Mouse (Mus musculus) skeletal muscle tissue, postnatal 0 days (tissue): ENCODE data around the gene Napsa. TPM values are rescaled to one million over a fixed set of nuclear protein-coding genes. Genes with fewer than 3 reads are reported as not detected.

Experiments
- microRNA-seq, 2 experiments: library from miRNA; unstranded; fragments of <30 nt; microRNA quantifications; one replicate each; pipeline ENCODE4; 2016
- polyA plus RNA-seq: library from polyadenylated mRNA; unstranded; fragments of >200 nt; fragmentation: Nextera tagmentation; extraction: Ambion mirVana; gene quantifications from 2 replicates; pipeline ENCODE4 v1.2.1, GENCODE M21; 2015

Gene Napsa
- polyA plus RNA-seq: 0.81 and 1.3 TPM in 2 replicates

DNA sequence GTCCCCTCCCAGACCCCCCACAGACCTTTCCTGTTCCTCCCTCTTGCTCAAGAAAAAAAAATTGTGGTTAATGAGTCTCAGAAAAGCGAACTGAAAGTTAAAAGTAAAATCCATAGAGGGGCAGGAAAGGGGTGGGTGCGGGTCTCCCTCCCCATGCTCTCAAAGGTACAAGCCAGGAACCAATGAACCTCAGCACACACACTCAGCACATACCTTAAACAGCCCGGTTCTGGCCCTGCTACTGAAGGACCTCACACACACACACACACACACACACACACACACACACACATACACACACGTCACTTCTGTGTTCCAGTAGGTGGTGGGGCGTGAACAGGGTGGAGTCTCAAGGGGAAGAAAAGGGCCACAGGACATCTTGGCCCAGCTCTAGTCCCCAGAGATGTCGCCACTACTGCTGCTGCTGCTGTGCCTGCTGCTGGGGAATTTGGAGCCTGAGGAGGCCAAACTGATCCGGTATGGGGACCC, at the start of gene Napsa:
Gene Napsa, plus strand, starts transcription at position 168 of the 489 bp plus-strand sequence.

DNA sequence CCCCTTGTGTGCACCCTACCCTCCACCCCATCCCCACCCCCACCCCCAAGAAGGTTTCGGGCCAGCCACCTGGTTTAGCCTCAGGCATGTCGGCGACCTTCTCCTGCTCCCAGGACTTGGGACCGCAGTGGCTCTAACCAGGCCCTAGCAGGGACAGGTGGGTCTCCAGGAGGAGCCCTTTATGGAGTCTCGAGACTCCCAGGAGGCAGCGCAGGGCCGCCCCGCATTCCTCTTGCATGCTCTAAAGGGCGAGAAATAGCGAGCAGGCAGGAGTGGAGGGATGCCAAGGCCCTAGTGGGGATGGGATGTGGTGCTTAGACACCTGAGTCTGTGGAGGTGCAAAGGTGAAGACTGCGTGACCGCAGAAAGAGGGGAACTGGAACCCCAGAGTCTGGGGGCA, 47.7 kb upstream of the Napsa start, which contains the start of gene Mybpc2:
Gene Mybpc2, minus strand, starts transcription at position 155 of the 400 bp plus-strand sequence.

GRCm38 (mm10) chr7:44531946-44532732, 40.0 kb upstream of the Napsa start, which contains the start of gene Spib:
Gene Spib, minus strand, starts transcription at chr7:44532071.

GRCm38 (mm10) chr7:44548497-44549087, 23.6 kb upstream of the Napsa start, which contains the start of gene Pold1:
Gene Pold1, minus strand, starts transcription at chr7:44548849.

DNA sequence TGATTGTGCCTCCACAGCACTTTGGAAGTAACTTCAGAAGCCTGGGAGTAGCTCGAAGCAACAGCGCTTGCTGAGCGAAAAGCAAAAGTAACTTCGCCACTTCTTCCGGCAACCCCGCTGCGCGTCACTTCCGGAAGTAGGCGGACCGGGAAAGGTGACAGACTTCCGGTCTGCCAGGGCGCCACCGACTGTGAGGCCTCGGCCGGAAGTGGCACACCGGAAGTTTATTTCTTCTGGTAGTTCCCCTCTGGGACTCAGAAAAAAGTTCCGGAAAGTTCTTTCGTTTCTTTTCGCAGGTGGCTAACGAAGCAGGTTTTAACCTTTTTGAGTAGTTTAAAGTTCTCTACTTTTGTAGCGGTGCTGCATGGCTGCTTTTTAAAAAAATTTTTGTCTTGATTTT, 18.4 kb upstream of the Napsa start, which contains the start of gene Nr1h2:
Gene Nr1h2, minus strand, starts transcription at position 126 of the 400 bp plus-strand sequence.

GRCm38 (mm10) chr7:44590402-44591347, 18.5 kb downstream of the Napsa start, which contains the start of gene Kcnc3:
Gene Kcnc3, plus strand, starts transcription at chr7:44590664.

Small RNA genes lying within 50 kb of the gene (microRNA-seq; reads per million reads assigned to microRNA genes)
- 0.41 to 0.42 reads per million in 2 experiments for gene Mir7053

Other genes starting within 250 kb of the Napsa start
- gene Syt3, start 188.3 kb upstream of the Napsa start, polyA plus RNA-seq: 0.46 and 0.90 TPM in 2 replicates
- gene 1700008O03Rik, start 186.6 kb upstream of the Napsa start, polyA plus RNA-seq: not detected in 2 replicates
- 0.12 and 0.17 TPM in 2 replicates for gene Lrrc4b, start 143.4 kb upstream of the Napsa start, polyA plus RNA-seq
- not detected in 2 replicates for gene Aspdh, start 107.0 kb upstream of the Napsa start, polyA plus RNA-seq
- gene Josd2, start 104.4 kb upstream of the Napsa start, polyA plus RNA-seq: 96.3 and 103 TPM in 2 replicates
- gene Emc10, start 75.9 kb upstream of the Napsa start, polyA plus RNA-seq: 51.6 and 62.1 TPM in 2 replicates
- 6.9 and 7.1 TPM in 2 replicates for gene Fam71e1, start 75.8 kb upstream of the Napsa start, polyA plus RNA-seq
- gene Mybpc2, start 47.7 kb upstream of the Napsa start, polyA plus RNA-seq: 253 and 339 TPM in 2 replicates
- 0.09 and 0.24 TPM in 2 replicates for gene Spib, start 40.3 kb upstream of the Napsa start, polyA plus RNA-seq
- gene Pold1, start 23.5 kb upstream of the Napsa start, polyA plus RNA-seq: 16.8 and 19.4 TPM in 2 replicates
- 42.1 and 49.0 TPM in 2 replicates for gene Nr1h2, start 18.4 kb upstream of the Napsa start, polyA plus RNA-seq
- gene Kcnc3, start 18.3 kb downstream of the Napsa start, polyA plus RNA-seq: 0.06 and 0.17 TPM in 2 replicates
- 2.8 and 3.5 TPM in 2 replicates for gene Myh14, start 98.5 kb downstream of the Napsa start, polyA plus RNA-seq
- not detected in 2 replicates for gene Izumo2, start 136.4 kb downstream of the Napsa start, polyA plus RNA-seq
- 19.5 and 19.6 TPM in 2 replicates for gene Vrk3, start 176.0 kb downstream of the Napsa start, polyA plus RNA-seq
- gene Zfp473, start 178.7 kb downstream of the Napsa start, polyA plus RNA-seq: 0.09 and 0.21 TPM in 2 replicates
- gene Nup62, start 243.7 kb downstream of the Napsa start, polyA plus RNA-seq: 35.6 and 36.2 TPM in 2 replicates
- 1.1 and 1.4 TPM in 2 replicates for gene Il4i1, start 244.0 kb downstream of the Napsa start, polyA plus RNA-seq
- gene Atf5, start 244.3 kb downstream of the Napsa start, polyA plus RNA-seq: 5.4 and 7.6 TPM in 2 replicates